Mouse (Mus musculus) C2C12 (cell line): Measurements from ENCODE around the gene Scaf1.

Source experiments
- CEBPB ChIP-seq: IDR thresholded peaks from one replicate; pipeline ENCODE4 v1.6.1; 2011; ENCODE audit warnings: low read depth, mild to moderate bottlenecking, control low read depth, moderate library complexity
- CTCF ChIP-seq: IDR thresholded peaks from one replicate; pipeline ENCODE4 v1.5.1; 2011; ENCODE audit not compliant: control insufficient read depth, insufficient read depth, insufficient read length
- MAX ChIP-seq: IDR thresholded peaks from one replicate; pipeline ENCODE4 v1.6.1; 2011; ENCODE audit warnings: mild to moderate bottlenecking, control low read depth
- MYOG ChIP-seq: IDR thresholded peaks from one replicate; pipeline ENCODE4 v1.6.1; 2011; ENCODE audit not compliant: control insufficient read depth, insufficient read length; ENCODE audit errors: extremely low read depth
- USF1 ChIP-seq: IDR thresholded peaks from one replicate; pipeline ENCODE4 v1.6.1; 2011; ENCODE audit warnings: low read depth, mild to moderate bottlenecking, control low read depth, moderate library complexity

GRCm38 (mm10) chr7:45012011-45012410 is 4.2 kb downstream of the Scaf1 start:
- TF ChIP-seq CTCF, result no peak
- TF ChIP-seq CEBPB, result no peak
- no peak for TF ChIP-seq MAX
- no peak for TF ChIP-seq MYOG
- TF ChIP-seq USF1, result no peak
